In the genomic region with DNA sequence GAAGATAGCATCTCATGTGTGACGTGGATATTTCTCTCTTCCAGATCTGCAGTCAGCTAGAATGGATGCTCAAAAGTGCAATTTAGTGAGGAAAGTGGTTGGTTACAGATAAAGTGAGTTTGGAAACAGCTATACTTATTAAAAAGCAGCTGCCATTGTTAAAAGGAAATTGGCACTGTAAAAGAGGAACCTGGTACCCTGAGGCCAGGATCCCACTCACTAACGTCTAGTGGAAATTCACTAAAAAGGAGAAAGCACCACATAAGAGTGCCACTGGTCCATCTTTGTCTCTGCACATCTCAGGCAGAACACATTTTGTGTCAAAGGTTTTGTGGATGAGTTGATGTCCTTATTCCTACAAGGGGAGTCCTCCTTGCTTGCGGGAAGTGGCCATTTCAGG, we compare ENCODE assay signal across 1 mouse cellular context.
TF ChIP-seq lines count a peak whose summit lies in the region.

No protein-coding gene starts in this region.

TF ChIP-seq in CH12.LX, 34 proteins besides CTCF, POLR2A, EP300 and RAD21 (continued from another document):
- no peak for TF ChIP-seq SIN3A (IDR thresholded peaks at IDR 0.05; ENCODE audit: low read length)
- TF ChIP-seq USF1 (IDR thresholded peaks at IDR 0.05; ENCODE audit: low read depth, low read length), result no peak
- no peak for TF ChIP-seq MXI1 (IDR thresholded peaks at IDR 0.05; ENCODE audit: low read depth, low read length)
- TF ChIP-seq GABPA (IDR thresholded peaks at IDR 0.05; ENCODE audit: insufficient replicate concordance, low read depth, low read length), result no peak
- TF ChIP-seq UBTF (IDR thresholded peaks at IDR 0.05; ENCODE audit: low read depth, low read length), result no peak
- TF ChIP-seq TCF12 (IDR thresholded peaks at IDR 0.05; ENCODE audit: low read depth, low read length), result no peak
- TF ChIP-seq NRF1 (IDR thresholded peaks at IDR 0.05; ENCODE audit: low read depth, low read length), result no peak
- no peak for TF ChIP-seq CHD2 (IDR thresholded peaks at IDR 0.05; ENCODE audit: low read length)
- TF ChIP-seq ZMIZ1 (IDR thresholded peaks at IDR 0.05; ENCODE audit: low read depth, low read length), result no peak
- no peak for TF ChIP-seq POLR2AphosphoS2 (IDR thresholded peaks at IDR 0.05; ENCODE audit: low read depth, low read length)
- no peak for TF ChIP-seq ZC3H11A (IDR thresholded peaks at IDR 0.05; ENCODE audit: low read depth, low read length)
